Mouse (Mus musculus) intestine, embryonic 14.5 days (tissue): ENCODE measurements around the gene Trpc4. TPM values are rescaled to one million over a fixed set of nuclear protein-coding genes. Genes with fewer than 3 reads are reported as not detected.

Experiments used
- ATAC-seq: fragments of 200-750 bp; cut with Nextera tagmentation; replicated peaks from 2 replicates; pipeline ENCODE4 v1.8.0; 2017; ENCODE audit warnings: low read depth, moderate number of reproducible peaks, moderate TSS enrichment, moderate library complexity; ENCODE audit not compliant: low FRiP score, low TSS enrichment
- DNase-seq: peaks from one replicate; pipeline ENCODE4 v3.0.0-alpha.2; 2018; ENCODE audit warnings: low spot score
- H3K27ac ChIP-seq: fragments of 300-500 bp; sonication (generic); 2 replicates; pipeline ENCODE4 v1.5.1; 2014; ENCODE audit warnings: low read depth, mild to moderate bottlenecking, control low read depth
- H3K27me3 ChIP-seq: fragments of 300-500 bp; sonication (generic); replicated peaks from 2 replicates; pipeline ENCODE4 v1.6.1; 2014; ENCODE audit warnings: low read length, control low read depth; ENCODE audit not compliant: control insufficient read depth, insufficient read depth
- H3K36me3 ChIP-seq: fragments of 300-500 bp; sonication (generic); 2 replicates; pipeline ENCODE4 v1.6.1; 2014; ENCODE audit warnings: low read length, control low read depth; ENCODE audit not compliant: control insufficient read depth, insufficient read depth
- H3K4me1 ChIP-seq: fragments of 300-500 bp; sonication (generic); replicated peaks from 2 replicates; pipeline ENCODE4 v1.6.1; 2014; ENCODE audit warnings: low read length, control low read depth, mixed read lengths; ENCODE audit not compliant: control insufficient read depth, insufficient read depth
- H3K4me2 ChIP-seq: fragments of 300-500 bp; sonication (generic); 2 replicates; pipeline ENCODE4 v1.6.1; 2014; ENCODE audit warnings: low read length
- H3K4me3 ChIP-seq: fragments of 300-500 bp; sonication (generic); 2 replicates; pipeline ENCODE4 v1.5.1; 2014; ENCODE audit warnings: low read depth, low read length, control low read depth, mixed read lengths
- H3K9ac ChIP-seq: fragments of 300-500 bp; sonication (generic); 2 replicates; pipeline ENCODE4 v1.6.1; 2014; ENCODE audit warnings: mild to moderate bottlenecking, low read length
- H3K9me3 ChIP-seq: fragments of 300-500 bp; sonication (generic); 2 replicates; pipeline ENCODE4 v1.6.1; 2016; ENCODE audit warnings: low read length, control low read depth; ENCODE audit not compliant: control insufficient read depth
- WGBS: fragments of 180-500 bp; shearing (Covaris S2); extraction: QIAGEN DNeasy Blood & Tissue Kit; methylation state at CpG from one replicate; pipeline ENCODE4 v1.1.7; 2014; 5-methylcytosine and 5-hydroxymethylcytosine counted together
- polyA plus RNA-seq: library from polyadenylated mRNA; unstranded; fragments of >200 nt; fragmentation: Nextera tagmentation; extraction: Ambion mirVana; gene quantifications from 2 replicates; pipeline ENCODE4 v1.2.1, GENCODE M21; 2014

Trpc4 gene
- polyA plus RNA-seq, 1 experiment from 2014 or later, result 5.0 TPM

DNA sequence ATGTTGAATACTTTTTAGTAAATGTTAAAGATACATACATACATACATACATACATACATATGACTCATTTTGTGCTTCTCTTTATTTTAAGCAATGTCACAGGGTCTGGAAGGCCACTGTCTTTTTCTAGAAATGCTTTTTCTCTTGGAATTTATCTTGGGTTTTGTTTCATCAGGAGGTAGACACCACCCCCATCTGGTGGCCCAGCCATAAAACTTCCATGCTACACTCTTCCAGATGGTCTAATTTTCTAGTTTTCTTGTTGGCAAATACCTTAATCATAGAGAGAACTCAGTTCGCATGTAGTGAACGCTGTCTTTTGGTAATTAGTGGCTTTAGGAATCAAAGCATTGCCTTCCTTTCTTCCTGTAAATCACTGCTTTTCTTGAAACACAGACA, 158.2 kb downstream of the Trpc4 start:
- no peaks in the 10 kb centered on the region for H3K27me3 ChIP-seq
- no peak overlapping the region for H3K4me3 ChIP-seq
- no peak overlapping the region for H3K4me2 ChIP-seq
- no peak overlapping the region for H3K9ac ChIP-seq
- 74% methylated on average over 2 of the region's 2 CpGs for WGBS
- H3K27ac ChIP-seq, result no peak overlapping the region
- ATAC-seq (no peak), DNase-seq (no peak)
- no peaks in the 10 kb centered on the region for H3K36me3 ChIP-seq
- H3K9me3 ChIP-seq, result no peaks in the 10 kb centered on the region
- H3K4me1 ChIP-seq, result no peaks in the 10 kb centered on the region

- H3K4me2 ChIP-seq, result no peak overlapping the region
- H3K27me3 ChIP-seq, result no peaks in the 10 kb centered on the region
- no peak overlapping the region for H3K9ac ChIP-seq
- peaks cover 2% of the 10 kb centered on the region; the same call in 1 of the 2 replicates for H3K4me1 ChIP-seq
- ATAC-seq (0 out of 2 replicates have a peak, but pooled peaks have one; percentile 36), DNase-seq (peak; percentile 78)
- H3K4me3 ChIP-seq, result no peak overlapping the region
- H3K36me3 ChIP-seq, result no peaks in the 10 kb centered on the region
- WGBS, result 32% methylated on average over 9 of the region's 9 CpGs
- no peaks in the 10 kb centered on the region for H3K9me3 ChIP-seq
- no peak overlapping the region for H3K27ac ChIP-seq
These were observed 197.2 kb downstream of the Trpc4 start for GRCm38 (mm10) chr3:54352891-54353652.

- WGBS, result 66% methylated on average over 3 of the region's 3 CpGs
- peak; percentile 65 for DNase-seq
- Histone ChIP-seq H3K4me1 (peaks cover 25% of the 10 kb centered on the region; the same call in 1 of the 2 replicates), H3K9ac (no peak overlapping the region), H3K27ac (no peak overlapping the region), H3K4me2 (no peak overlapping the region), H3K4me3 (no peak overlapping the region), H3K36me3 (no peaks in the 10 kb centered on the region), H3K27me3 (no peaks in the 10 kb centered on the region), H3K9me3 (no peaks in the 10 kb centered on the region)
- ATAC-seq, result no peak
These were observed 201.7 kb downstream of the Trpc4 start for GRCm38 (mm10) chr3:54357561-54357960.

- no peak overlapping the region for H3K4me3 ChIP-seq
- peak overlapping the region; percentile 57; the same call in 1 of the 2 replicates for H3K27ac ChIP-seq
- H3K9me3 ChIP-seq, result no peaks in the 10 kb centered on the region
- ATAC-seq (peak; percentile 90), DNase-seq (peak; percentile 70)
- H3K4me2 ChIP-seq, result peak overlapping the region; percentile 38
- H3K27me3 ChIP-seq, result no peaks in the 10 kb centered on the region
- 16% methylated on average over 15 of the region's 15 CpGs for WGBS
- H3K9ac ChIP-seq, result no peak overlapping the region
- H3K36me3 ChIP-seq, result no peaks in the 10 kb centered on the region
- peaks cover 29% of the 10 kb centered on the region; the same call in 1 of the 2 replicates for H3K4me1 ChIP-seq
These were observed 202.8 kb downstream of the Trpc4 start for GRCm38 (mm10) chr3:54358463-54359189.

- WGBS, result 11% methylated on average over 6 of the region's 6 CpGs
- 0 out of 2 replicates have a peak, but pooled peaks have one; percentile 61 for ATAC-seq
- H3K4me2 ChIP-seq, result peak within 1 kb of the TSS; percentile 48
- peak within 1 kb of the TSS; percentile 32 for H3K9ac ChIP-seq
- peak; percentile 61 for DNase-seq
- no peaks in the 10 kb centered on the region for H3K9me3 ChIP-seq
- H3K27me3 ChIP-seq, result no peaks in the 10 kb centered on the region
- peaks cover 1% of the 10 kb centered on the region; the same call in 1 of the 2 replicates for H3K36me3 ChIP-seq
- peak within 1 kb of the TSS; percentile 64 for H3K27ac ChIP-seq
- peaks cover 29% of the 10 kb centered on the region; the same call in 1 of the 2 replicates for H3K4me1 ChIP-seq
- peak within 1 kb of the TSS; percentile 33 for H3K4me3 ChIP-seq
These were observed 205.1 kb downstream of the Trpc4 start, which contains the start of gene Postn for GRCm38 (mm10) chr3:54360897-54361296. Gene Postn (plus strand): TSS chr3:54361109.

DNA sequence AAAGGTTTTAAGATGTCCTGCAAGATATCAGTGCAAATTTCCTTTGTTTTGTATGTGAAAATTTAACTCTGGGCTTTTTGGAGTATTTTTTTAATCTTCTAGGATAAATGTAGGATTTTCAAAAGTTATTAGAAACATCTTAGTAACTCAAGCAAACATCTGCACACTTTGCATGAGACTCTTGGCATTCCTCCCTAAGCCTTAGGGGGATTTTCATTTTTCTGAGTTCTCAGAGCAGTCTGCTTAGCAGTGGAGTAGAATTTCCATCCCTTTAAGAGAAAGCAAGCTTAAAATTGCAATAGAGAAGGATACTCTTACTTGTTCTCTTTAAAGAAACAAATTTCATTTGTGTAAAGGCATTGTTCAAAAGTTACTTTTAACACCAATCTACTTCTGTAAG, 205.8 kb downstream of the Trpc4 start:
- Histone ChIP-seq H3K9me3 (no peaks in the 10 kb centered on the region), H3K4me2 (peak overlapping the region; percentile 48), H3K27ac (no peak overlapping the region), H3K4me3 (peak overlapping the region; percentile 33), H3K27me3 (no peaks in the 10 kb centered on the region), H3K9ac (peak overlapping the region; percentile 25; the same call in 1 of the 2 replicates), H3K36me3 (peaks cover 8% of the 10 kb centered on the region), H3K4me1 (peaks cover 29% of the 10 kb centered on the region; the same call in 1 of the 2 replicates)
- DNase-seq (no peak), ATAC-seq (no peak)

Other genes with a start within 250 kb of the Trpc4 start
- 122 and 160 TPM in 2 replicates for gene Postn, start 205.1 kb downstream of the Trpc4 start, polyA plus RNA-seq